In genomic region chr15:102747286-102747640, GRCm38 (mm10) we compare ENCODE assay signal across 7 mouse cellular contexts. TPM values are rescaled to one million over a fixed set of nuclear protein-coding genes. Genes with fewer than 3 reads are reported as not detected.
DNase-seq lines count a peak whose midpoint lies in the region; ATAC-seq and TF ChIP-seq lines count a peak whose summit lies in the region.

No protein-coding gene starts in this region.

- WGBS in limb, embryonic 11.5 days: 2% methylated on average over 20 of the region's 20 CpGs
- whole genome bisulfite sequencing in small intestine, adult 2 months: 4% methylated on average over 20 of the region's 20 CpGs

- peaks cover 4% of the 10 kb centered on the region for H3K27me3 ChIP-seq in testis, adult 2 months (ENCODE audit: control insufficient read depth, insufficient read depth, low read length)
- peaks cover 28% of the 10 kb centered on the region; the same call in 1 of the 2 replicates for H3K27me3 ChIP-seq in limb, embryonic 11.5 days (ENCODE audit: control insufficient read depth, insufficient read depth, low read length)
- peaks cover 42% of the 10 kb centered on the region for H3K27me3 ChIP-seq in small intestine, adult 2 months (ENCODE audit: control insufficient read depth, insufficient read depth, low read length)

- H3K9me3 ChIP-seq in limb, embryonic 11.5 days (ENCODE audit: control insufficient read depth, low read length): no peaks in the 10 kb centered on the region

- peak overlapping the region; percentile 88 for H3K4me2 ChIP-seq in limb, embryonic 11.5 days (ENCODE audit: low read depth, severe bottlenecking)

- intact Hi-C loops in left cerebral cortex, postnatal 4 days (cut with DNase I): no loop called here

- no peak for ATAC-seq in limb, embryonic 11.5 days (ENCODE audit: insufficient number of reproducible peaks, low FRiP score, low TSS enrichment, low read depth)

- no peak overlapping the region for H3K27ac ChIP-seq in testis, adult 2 months (ENCODE audit: control insufficient read depth, insufficient read depth, low read depth, low read length)
- no peak overlapping the region for H3K27ac ChIP-seq in embryonic fibroblast, embryonic 13.5 days (ENCODE audit: insufficient read depth, low read length)
- H3K27ac ChIP-seq in limb, embryonic 11.5 days (replicated peaks; ENCODE audit: low read depth, low read length): peak overlapping the region; percentile 92
- no peak overlapping the region for H3K27ac ChIP-seq in small intestine, adult 2 months (ENCODE audit: insufficient read depth, low read depth, low read length)

- DNase-seq in testis, postnatal 14 days (ENCODE audit: low spot score): no peak
- DNase-seq in limb, embryonic 11.5 days (ENCODE audit: low spot score): no peak
- no peak for DNase-seq in left cerebral cortex, postnatal 4 days
- DNase-seq in right cerebral cortex, postnatal 4 days: no peak

- H3K36me3 ChIP-seq in testis, adult 2 months (ENCODE audit: control insufficient read depth, insufficient read depth, low read length): no peaks in the 10 kb centered on the region
- no peaks in the 10 kb centered on the region for H3K36me3 ChIP-seq in limb, embryonic 11.5 days (ENCODE audit: control insufficient read depth, insufficient read depth, low read length)
- H3K36me3 ChIP-seq in small intestine, adult 2 months (ENCODE audit: control insufficient read depth, insufficient read depth, low read length): no peaks in the 10 kb centered on the region

- peak overlapping the region; percentile 75 for H3K9ac ChIP-seq in limb, embryonic 11.5 days (ENCODE audit: low read length)

- H3K4me3 ChIP-seq in testis, adult 2 months (ENCODE audit: control insufficient read depth, low read depth, low read length): peak overlapping the region; percentile 44
- peak overlapping the region; percentile 32 for H3K4me3 ChIP-seq in embryonic fibroblast, embryonic 13.5 days (ENCODE audit: insufficient read depth, low read length)
- H3K4me3 ChIP-seq in limb, embryonic 11.5 days (ENCODE audit: low read depth, low read length): peak overlapping the region; percentile 44
- peak overlapping the region; percentile 45 for H3K4me3 ChIP-seq in small intestine, adult 2 months (ENCODE audit: low read depth, low read length)

- TF ChIP-seq POLR2A in testis, adult 2 months (IDR thresholded peaks at IDR 0.05; ENCODE audit: control insufficient read depth, low read depth, low read length): no peak
- no peak for TF ChIP-seq POLR2A in embryonic fibroblast, embryonic 13.5 days (IDR thresholded peaks at IDR 0.05; ENCODE audit: low read depth, low read length)
- no peak for TF ChIP-seq POLR2A in small intestine, adult 2 months (IDR thresholded peaks at IDR 0.05; ENCODE audit: low read depth, low read length)

- H3K4me1 ChIP-seq in testis, adult 2 months (ENCODE audit: control insufficient read depth, insufficient read depth, low read length): peaks cover 11% of the 10 kb centered on the region
- no peaks in the 10 kb centered on the region for H3K4me1 ChIP-seq in embryonic fibroblast, embryonic 13.5 days (ENCODE audit: control insufficient read depth, insufficient read depth, low read length)
- H3K4me1 ChIP-seq in limb, embryonic 11.5 days (ENCODE audit: control insufficient read depth, insufficient read depth, low read length): peaks cover 53% of the 10 kb centered on the region
- no peaks in the 10 kb centered on the region for H3K4me1 ChIP-seq in small intestine, adult 2 months (ENCODE audit: control insufficient read depth, insufficient read depth, insufficient read length, low read length)

- TF ChIP-seq CTCF in testis, adult 2 months (IDR thresholded peaks at IDR 0.05; ENCODE audit: control insufficient read depth, insufficient read depth, insufficient replicate concordance, low read depth, low read length): no peak
- TF ChIP-seq CTCF in embryonic fibroblast, embryonic 13.5 days (IDR thresholded peaks at IDR 0.05; ENCODE audit: borderline replicate concordance, insufficient read depth, low read length): no peak
- no peak for TF ChIP-seq CTCF in small intestine, adult 2 months (IDR thresholded peaks at IDR 0.05; ENCODE audit: extremely low read depth, insufficient read length, insufficient replicate concordance, low read depth, low read length)

RNA-seq across cellular contexts. Expression of gene Calcoco1, which starts 25.3 kb away (rescaled TPM):
- polyA plus RNA-seq in testis, adult 2 months (2012; rRNA removed): 18.0 and 20.1 TPM in 2 replicates
- polyA plus RNA-seq in embryonic fibroblast, embryonic 13.5 days (2011; ENCODE audit: insufficient read length, low read depth, missing spikeins): 35.0 and 44.0 TPM in 2 replicates
- 34.4 and 36.4 TPM in 2 replicates for polyA plus RNA-seq in limb, embryonic 11.5 days (2014; fragmentation: Nextera tagmentation; extraction: Ambion mirVana)
- 7.1 and 15.6 TPM in 2 replicates for polyA plus RNA-seq in small intestine, adult 2 months (2012; rRNA removed)
- total RNA-seq in left cerebral cortex, postnatal 4 days (2021): 10 to 100 TPM; 44.3 to 46.7 TPM
